Mouse (Mus musculus) liver, embryonic 12.5 days (tissue): ENCODE data around the gene Kitl. TPM values are rescaled to one million over a fixed set of nuclear protein-coding genes. Genes with fewer than 3 reads are reported as not detected.

Source experiments
- ATAC-seq: fragments of 200-750 bp; cut with Nextera tagmentation; 2 replicates; pipeline ENCODE4 v1.8.0; 2017; ENCODE audit warnings: moderate number of reproducible peaks, mild to moderate bottlenecking, moderate library complexity
- H3K27ac ChIP-seq: fragments of 300-500 bp; sonication (generic); 2 replicates; pipeline ENCODE4 v1.5.1; 2016; ENCODE audit warnings: mild to moderate bottlenecking
- H3K27me3 ChIP-seq: fragments of 300-500 bp; sonication (generic); replicated peaks from 2 replicates; pipeline ENCODE4 v1.6.1; 2016; ENCODE audit warnings: mild to moderate bottlenecking, moderate library complexity
- H3K36me3 ChIP-seq: fragments of 300-500 bp; sonication (generic); 2 replicates; pipeline ENCODE4 v1.6.1; 2016; ENCODE audit warnings: mild to moderate bottlenecking, moderate library complexity
- H3K4me1 ChIP-seq: fragments of 300-500 bp; sonication (generic); 2 replicates; pipeline ENCODE4 v1.6.1; 2016
- H3K4me2 ChIP-seq: fragments of 300-500 bp; sonication (generic); 2 replicates; pipeline ENCODE4 v1.6.1; 2016; ENCODE audit warnings: mild to moderate bottlenecking, moderate library complexity
- H3K4me3 ChIP-seq: fragments of 300-500 bp; sonication (generic); 2 replicates; pipeline ENCODE4 v1.5.1; 2016; ENCODE audit warnings: mild to moderate bottlenecking, moderate library complexity
- H3K9ac ChIP-seq: fragments of 300-500 bp; sonication (generic); 2 replicates; pipeline ENCODE4 v1.6.1; 2016; ENCODE audit warnings: mild to moderate bottlenecking, moderate library complexity
- H3K9me3 ChIP-seq: fragments of 300-500 bp; sonication (generic); replicated peaks from 2 replicates; pipeline ENCODE4 v1.6.1; 2016; ENCODE audit warnings: mild to moderate bottlenecking, moderate library complexity
- WGBS: fragments of 180-500 bp; shearing (Covaris S2); methylation state at CpG from one replicate; pipeline ENCODE4 v1.1.7; 2016; ENCODE audit not compliant: insufficient replicate concordance; 5-methylcytosine and 5-hydroxymethylcytosine counted together
- polyA plus RNA-seq: library from polyadenylated mRNA; unstranded; fragments of >200 nt; fragmentation: Nextera tagmentation; extraction: Ambion mirVana; gene quantifications from 2 replicates; pipeline ENCODE4 v1.2.1, GENCODE M21; 2016

Kitl gene
- polyA plus RNA-seq, result 15.8 and 19.6 TPM in 2 replicates

DNA sequence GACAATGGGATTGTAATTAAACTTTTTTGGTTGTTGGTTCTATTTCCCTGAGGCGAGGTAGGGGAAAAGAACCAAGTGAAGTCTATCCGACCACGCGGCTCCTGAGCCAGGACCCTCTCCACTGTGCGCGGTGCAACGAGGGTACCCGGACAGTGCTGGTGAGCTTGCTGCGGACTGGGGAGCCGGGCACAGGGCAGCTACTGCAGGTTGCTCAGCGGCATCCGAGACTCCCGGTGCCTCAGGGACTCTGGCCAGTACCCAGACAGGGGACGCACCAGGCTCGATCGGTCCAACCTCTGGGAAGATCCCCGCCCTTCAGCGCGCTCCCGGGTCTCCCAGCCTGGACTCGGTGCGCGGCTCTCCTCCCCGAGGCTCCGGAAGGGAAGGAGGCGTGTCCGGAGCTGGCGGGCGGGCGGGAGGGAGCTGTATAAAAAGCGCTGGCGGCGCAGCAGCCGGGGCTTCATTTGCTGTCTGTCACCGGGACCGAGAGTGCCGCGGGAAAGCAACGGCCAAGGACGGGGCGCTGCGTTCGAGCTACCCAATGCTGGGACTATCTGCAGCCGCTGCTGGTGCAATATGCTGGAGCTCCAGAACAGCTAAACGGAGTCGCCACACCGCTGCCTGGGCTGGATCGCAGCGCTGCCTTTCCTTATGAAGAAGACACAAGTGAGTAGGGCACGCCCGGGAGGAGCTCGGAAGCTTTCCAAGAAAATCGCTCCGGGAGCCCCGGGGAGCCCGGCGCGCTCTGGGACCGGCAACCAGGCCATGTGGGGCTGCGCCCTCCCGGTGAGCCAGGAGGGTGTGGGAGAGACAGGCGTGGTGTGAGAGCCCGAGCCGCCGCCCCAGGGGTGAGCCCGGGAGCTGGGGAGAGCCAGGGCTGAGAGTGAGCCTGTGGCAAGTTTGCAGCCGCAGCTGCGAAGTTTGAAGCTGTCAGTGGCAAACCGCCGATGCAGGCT is at the start of gene Kitl:
TSS of gene Kitl (plus strand) at position 261 of the 956 bp plus-strand sequence.
- peak; percentile 86 for ATAC-seq
- WGBS, result under 1% methylated on average over 70 of the region's 70 CpGs
- Histone ChIP-seq H3K36me3 (no peaks in the 10 kb centered on the region), H3K4me3 (peak within 1 kb of the TSS; percentile 59), H3K27me3 (peaks cover 35% of the 10 kb centered on the region), H3K27ac (peak within 1 kb of the TSS; percentile 56; the same call in 1 of the 2 replicates), H3K9ac (peak within 1 kb of the TSS; percentile 63), H3K4me2 (peak within 1 kb of the TSS; percentile 65), H3K4me1 (peaks cover 19% of the 10 kb centered on the region; the same call in 1 of the 2 replicates), H3K9me3 (no peaks in the 10 kb centered on the region)

DNA sequence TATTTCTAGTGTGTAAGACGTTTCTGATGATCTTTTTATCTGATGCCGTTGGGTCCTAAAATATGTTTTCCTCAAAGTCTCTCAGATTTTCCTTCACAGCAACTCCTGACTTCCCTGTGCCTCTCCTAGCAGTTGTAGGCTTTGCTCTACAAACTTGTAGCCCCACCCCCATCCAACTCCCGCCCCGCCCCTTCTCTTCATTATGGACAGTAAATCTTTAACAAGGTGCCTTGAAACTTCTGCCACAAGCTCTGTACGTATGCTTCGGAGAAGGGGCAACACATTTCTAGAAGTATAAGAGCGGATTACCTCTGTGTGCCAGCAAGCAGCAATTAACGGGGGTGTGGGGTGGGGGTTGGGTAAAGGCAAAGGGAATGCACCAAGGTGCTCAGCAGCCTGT is 42.6 kb upstream of the Kitl start:
- WGBS, result 60% methylated on average over 8 of the region's 8 CpGs
- Histone ChIP-seq H3K4me1 (no peaks in the 10 kb centered on the region), H3K4me2 (no peak overlapping the region), H3K27me3 (no peaks in the 10 kb centered on the region), H3K36me3 (no peaks in the 10 kb centered on the region), H3K9me3 (no peaks in the 10 kb centered on the region), H3K9ac (no peak overlapping the region), H3K4me3 (no peak overlapping the region), H3K27ac (no peak overlapping the region)
- ATAC-seq, result no peak

DNA sequence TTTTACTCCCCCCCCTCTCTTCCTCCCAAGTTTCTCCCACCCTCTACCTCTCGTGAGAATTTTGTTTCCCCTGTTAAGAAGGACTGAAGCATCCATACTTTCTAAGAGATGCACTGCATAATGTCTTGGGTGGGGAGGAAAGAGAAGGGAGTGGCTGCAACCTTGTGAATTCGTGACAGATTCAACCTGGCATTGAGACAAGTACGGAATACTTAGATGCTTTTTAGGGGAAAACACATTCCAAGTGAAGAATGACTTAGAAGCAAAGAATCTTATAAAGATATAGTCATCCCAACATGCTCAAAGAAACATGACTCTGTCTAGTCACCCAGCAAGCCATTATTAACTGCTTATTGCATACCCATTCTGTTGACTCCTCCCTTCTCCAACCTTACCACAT is 35.3 kb upstream of the Kitl start:
- H3K36me3 ChIP-seq, result no peaks in the 10 kb centered on the region
- WGBS, result 47% methylated on average over 3 of the region's 3 CpGs
- H3K4me1 ChIP-seq, result no peaks in the 10 kb centered on the region

DNA sequence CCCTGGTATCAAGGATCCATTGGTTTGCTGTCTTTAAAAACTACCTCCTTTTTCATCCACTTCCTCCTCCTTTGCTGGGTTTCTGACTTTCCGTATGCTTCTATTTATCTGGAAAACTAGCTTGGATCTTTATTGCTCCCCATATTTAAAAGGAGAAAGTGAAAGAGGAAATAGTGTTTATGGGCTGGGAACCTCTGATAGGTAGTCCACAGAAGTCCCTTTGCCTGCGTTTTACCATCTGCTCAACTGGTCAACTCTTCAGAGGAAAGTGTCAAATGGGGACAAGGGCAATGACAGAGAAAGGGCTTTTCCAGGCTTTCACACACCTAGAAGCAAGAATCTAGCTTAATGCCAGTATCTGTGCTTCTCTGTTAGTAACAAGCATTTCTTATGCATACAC is 34.5 kb upstream of the Kitl start:
- no peak for ATAC-seq
- Histone ChIP-seq H3K27ac (no peak overlapping the region), H3K36me3 (no peaks in the 10 kb centered on the region), H3K4me1 (no peaks in the 10 kb centered on the region), H3K4me2 (no peak overlapping the region), H3K9me3 (no peaks in the 10 kb centered on the region), H3K27me3 (no peaks in the 10 kb centered on the region), H3K4me3 (no peak overlapping the region), H3K9ac (no peak overlapping the region)
- whole genome bisulfite sequencing, result 29% methylated on average over 2 of the region's 2 CpGs

More for the DNA sequence above, 35.3 kb upstream of the Kitl start:
- H3K4me2 ChIP-seq, result no peak overlapping the region
- H3K27me3 ChIP-seq, result no peaks in the 10 kb centered on the region
- H3K9ac ChIP-seq, result no peak overlapping the region
- no peak overlapping the region for H3K27ac ChIP-seq
- H3K9me3 ChIP-seq, result no peaks in the 10 kb centered on the region
- no peak overlapping the region for H3K4me3 ChIP-seq
- ATAC-seq, result no peak

DNA sequence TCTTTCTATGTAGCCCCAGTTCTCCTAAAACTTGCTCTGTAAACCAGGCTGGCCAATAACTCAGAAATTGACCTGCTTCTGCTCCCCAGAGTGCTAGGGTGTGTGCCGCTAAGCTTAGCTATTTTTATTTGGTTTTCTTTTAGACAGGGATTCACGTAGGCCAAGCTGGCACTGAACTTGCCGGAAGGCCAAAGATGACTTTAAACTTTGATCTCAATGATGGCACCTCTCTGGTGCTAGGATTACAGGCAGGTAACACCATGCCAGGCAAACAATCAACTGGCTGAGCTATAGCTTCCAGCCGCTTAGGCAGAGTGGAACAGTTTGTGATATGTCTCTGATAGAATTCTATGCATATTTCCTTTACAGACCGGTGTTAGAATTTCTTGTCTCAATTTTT is 33.5 kb upstream of the Kitl start:
- H3K4me3 ChIP-seq, result no peak overlapping the region
- H3K36me3 ChIP-seq, result no peaks in the 10 kb centered on the region
- H3K4me1 ChIP-seq, result no peaks in the 10 kb centered on the region
- H3K9ac ChIP-seq, result no peak overlapping the region
- no peaks in the 10 kb centered on the region for H3K27me3 ChIP-seq
- H3K4me2 ChIP-seq, result no peak overlapping the region
- WGBS, result 77% methylated on average over 5 of the region's 5 CpGs
- no peak overlapping the region for H3K27ac ChIP-seq
- H3K9me3 ChIP-seq, result no peaks in the 10 kb centered on the region
- no peak for ATAC-seq

DNA sequence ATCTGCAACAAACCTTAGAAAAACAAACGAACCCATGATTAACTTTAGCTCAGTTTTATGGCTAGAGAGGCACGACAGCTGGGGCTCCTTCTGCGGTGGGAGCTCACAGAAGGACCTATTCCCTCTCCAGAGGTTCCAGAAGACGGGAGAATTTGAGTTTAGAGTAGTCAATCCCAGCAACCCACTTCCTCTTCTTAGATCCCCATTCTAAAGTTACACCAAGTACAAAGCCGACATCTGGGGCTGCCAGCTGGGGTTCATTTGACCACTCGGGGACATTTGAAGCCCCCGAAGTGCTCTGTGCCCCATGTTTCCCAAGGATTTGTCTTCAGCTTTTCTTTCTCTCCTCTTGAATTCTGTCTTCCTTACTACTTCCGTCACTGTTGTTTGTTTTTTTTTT is 28.7 kb upstream of the Kitl start:
- no peak overlapping the region for H3K4me3 ChIP-seq
- no peak overlapping the region for H3K9ac ChIP-seq
- H3K4me1 ChIP-seq, result no peaks in the 10 kb centered on the region
- no peaks in the 10 kb centered on the region for H3K9me3 ChIP-seq
- no peak overlapping the region for H3K27ac ChIP-seq
- H3K36me3 ChIP-seq, result no peaks in the 10 kb centered on the region
- no peaks in the 10 kb centered on the region for H3K27me3 ChIP-seq
- no peak for ATAC-seq
- WGBS, result 49% methylated on average over 8 of the region's 8 CpGs
- H3K4me2 ChIP-seq, result no peak overlapping the region

DNA sequence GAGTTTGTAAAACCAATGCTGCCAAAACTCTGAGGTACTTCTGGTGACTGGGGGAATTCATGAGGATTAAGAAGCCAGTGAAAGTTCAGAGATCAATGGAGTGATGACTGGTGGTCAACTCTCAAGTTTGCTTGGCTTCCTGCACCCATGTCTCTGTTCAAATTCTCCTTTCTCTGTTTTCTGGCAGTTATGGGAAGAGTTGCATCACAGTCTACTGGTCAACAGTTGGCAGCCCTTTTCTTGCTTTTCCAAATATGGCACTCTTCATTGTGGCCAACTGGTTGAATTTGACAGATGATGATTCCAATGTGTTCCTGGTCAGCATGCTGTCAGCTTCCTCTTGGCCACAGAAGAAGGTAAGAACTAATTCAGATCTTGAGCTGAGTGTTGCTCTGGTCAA is 25.7 kb upstream of the Kitl start:
- H3K27ac ChIP-seq, result no peak overlapping the region

DNA sequence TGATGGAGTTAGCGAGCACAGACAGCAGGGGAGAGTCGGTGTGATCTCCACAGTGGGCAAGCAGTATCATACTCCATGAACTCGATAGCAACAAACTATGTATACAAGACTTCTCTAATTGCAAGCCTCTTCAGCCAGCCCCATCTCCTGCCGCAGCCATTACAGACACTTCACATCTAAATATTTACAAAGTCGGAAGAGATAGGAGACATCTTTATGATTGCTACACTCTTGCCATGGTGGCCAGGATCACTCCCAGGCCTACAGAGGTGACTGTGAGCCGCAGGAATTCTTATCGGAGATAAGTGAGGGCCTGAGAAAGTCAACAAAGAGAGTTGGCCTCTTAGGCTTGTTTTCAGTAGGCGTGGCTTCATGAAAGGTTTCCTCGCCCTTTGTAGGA is 23.3 kb upstream of the Kitl start:
- no peak overlapping the region for H3K9ac ChIP-seq
- H3K9me3 ChIP-seq, result no peaks in the 10 kb centered on the region
- no peaks in the 10 kb centered on the region for H3K4me1 ChIP-seq
- H3K4me2 ChIP-seq, result no peak overlapping the region
- no peaks in the 10 kb centered on the region for H3K36me3 ChIP-seq
- no peak for ATAC-seq
- no peaks in the 10 kb centered on the region for H3K27me3 ChIP-seq
- H3K4me3 ChIP-seq, result no peak overlapping the region
- H3K27ac ChIP-seq, result no peak overlapping the region
- 50% methylated on average over 9 of the region's 9 CpGs for WGBS

More for the DNA sequence above, 25.7 kb upstream of the Kitl start:
- Histone ChIP-seq H3K36me3 (no peaks in the 10 kb centered on the region), H3K9ac (no peak overlapping the region), H3K4me2 (no peak overlapping the region), H3K9me3 (no peaks in the 10 kb centered on the region), H3K4me3 (no peak overlapping the region), H3K4me1 (no peaks in the 10 kb centered on the region), H3K27me3 (no peaks in the 10 kb centered on the region)
- ATAC-seq, result no peak

DNA sequence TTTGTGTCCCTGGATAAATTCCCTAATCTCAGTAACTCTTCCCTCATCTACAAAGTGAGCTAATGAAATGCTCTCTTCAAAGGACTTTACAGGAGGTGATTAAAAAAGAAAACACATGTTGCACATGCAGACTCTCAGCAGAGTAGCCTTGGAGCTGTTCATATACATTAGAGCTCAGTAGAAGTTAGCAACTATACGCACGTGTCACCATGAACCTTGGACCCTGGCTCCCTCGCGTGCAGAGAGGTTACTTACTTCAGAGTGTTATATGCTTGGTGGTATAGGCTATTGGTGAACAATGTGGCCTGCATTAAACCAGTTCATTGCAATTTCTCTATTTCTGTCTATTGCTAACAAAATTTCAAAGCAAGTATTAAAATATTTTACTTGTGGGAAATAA is 14.0 kb upstream of the Kitl start:
- Histone ChIP-seq H3K9ac (no peak overlapping the region), H3K4me2 (no peak overlapping the region), H3K4me3 (no peak overlapping the region), H3K27ac (no peak overlapping the region), H3K27me3 (no peaks in the 10 kb centered on the region), H3K4me1 (no peaks in the 10 kb centered on the region), H3K9me3 (no peaks in the 10 kb centered on the region), H3K36me3 (no peaks in the 10 kb centered on the region)
- WGBS, result 80% methylated on average over 4 of the region's 4 CpGs
- no peak for ATAC-seq

DNA sequence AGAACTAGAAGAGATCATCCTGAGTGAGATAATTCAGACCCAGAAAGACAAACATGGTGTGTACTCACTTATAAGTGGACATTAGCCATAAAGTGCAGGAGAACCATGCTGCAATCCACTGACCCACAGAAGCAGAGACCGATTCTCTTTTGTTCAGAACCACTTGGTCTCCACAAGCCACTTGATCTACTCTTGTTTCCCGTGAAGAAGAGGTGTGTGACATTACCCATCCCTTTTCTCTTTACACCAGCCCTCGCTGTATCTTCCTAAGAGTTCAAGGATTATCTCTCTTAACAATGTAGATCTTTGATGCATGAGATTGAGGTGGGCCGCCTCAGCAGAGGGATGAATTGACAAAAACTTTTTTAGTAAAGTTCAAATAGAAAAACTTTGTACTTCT is 11.6 kb upstream of the Kitl start:
- 62% methylated on average over 4 of the region's 4 CpGs for WGBS
- Histone ChIP-seq H3K4me3 (no peak overlapping the region), H3K4me1 (no peaks in the 10 kb centered on the region), H3K36me3 (no peaks in the 10 kb centered on the region), H3K27me3 (no peaks in the 10 kb centered on the region), H3K9ac (no peak overlapping the region), H3K9me3 (no peaks in the 10 kb centered on the region), H3K4me2 (no peak overlapping the region), H3K27ac (no peak overlapping the region)
- ATAC-seq, result no peak

DNA sequence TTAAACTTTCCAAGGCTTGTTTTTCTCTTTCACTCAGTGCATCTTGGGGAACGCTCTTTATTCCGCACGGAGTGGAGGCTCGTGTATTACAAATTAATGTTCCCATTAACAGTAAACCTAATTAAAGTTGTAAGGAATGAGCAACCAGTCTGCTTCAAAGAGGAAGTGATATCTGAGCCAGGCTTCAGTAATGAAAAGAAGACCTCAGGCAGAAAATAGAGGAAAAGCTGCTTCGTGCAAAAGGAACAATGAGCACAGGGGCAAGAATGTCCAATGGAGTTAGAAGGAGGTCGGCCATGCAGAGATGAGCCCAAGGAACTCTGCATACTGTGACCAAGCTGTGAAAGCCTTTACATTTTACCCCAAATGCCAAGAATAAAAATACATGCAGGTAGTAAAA is 5.7 kb upstream of the Kitl start:
- Histone ChIP-seq H3K9me3 (no peaks in the 10 kb centered on the region), H3K4me3 (no peak overlapping the region), H3K4me2 (no peak overlapping the region), H3K9ac (no peak overlapping the region), H3K27ac (no peak overlapping the region), H3K36me3 (no peaks in the 10 kb centered on the region), H3K27me3 (no peaks in the 10 kb centered on the region; the same call in 1 of the 2 replicates), H3K4me1 (no peaks in the 10 kb centered on the region)
- no peak for ATAC-seq
- 71% methylated on average over 6 of the region's 6 CpGs for WGBS

DNA sequence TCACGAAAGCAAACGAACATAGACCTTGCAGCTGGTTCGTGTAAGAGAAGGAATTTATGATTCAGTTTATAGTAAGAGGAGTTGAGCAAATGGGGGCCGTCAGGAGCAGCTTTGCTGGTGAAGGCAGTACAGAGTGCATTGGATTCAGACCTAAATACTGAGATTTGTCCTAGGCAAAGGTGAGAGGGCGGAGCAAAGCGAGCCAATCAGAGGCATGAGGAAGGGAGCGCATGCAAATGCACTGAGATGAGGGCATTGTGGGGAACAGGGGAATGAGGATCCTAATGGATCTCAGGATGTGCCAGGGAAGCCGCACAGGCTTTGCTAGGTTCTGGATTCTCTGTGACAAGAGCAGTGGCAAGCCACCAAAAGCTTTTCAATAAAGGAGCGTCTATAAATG is 5.1 kb upstream of the Kitl start:
- H3K9me3 ChIP-seq, result no peaks in the 10 kb centered on the region
- H3K27me3 ChIP-seq, result peaks cover 1% of the 10 kb centered on the region
- no peak overlapping the region for H3K27ac ChIP-seq
- no peak overlapping the region for H3K9ac ChIP-seq
- H3K4me1 ChIP-seq, result no peaks in the 10 kb centered on the region
- no peak for ATAC-seq
- WGBS, result 69% methylated on average over 9 of the region's 9 CpGs
- H3K4me2 ChIP-seq, result no peak overlapping the region
- no peak overlapping the region for H3K4me3 ChIP-seq
- no peaks in the 10 kb centered on the region for H3K36me3 ChIP-seq
